Comparison of ENCODE assay signal across 8 mouse cellular contexts in the genomic region with DNA sequence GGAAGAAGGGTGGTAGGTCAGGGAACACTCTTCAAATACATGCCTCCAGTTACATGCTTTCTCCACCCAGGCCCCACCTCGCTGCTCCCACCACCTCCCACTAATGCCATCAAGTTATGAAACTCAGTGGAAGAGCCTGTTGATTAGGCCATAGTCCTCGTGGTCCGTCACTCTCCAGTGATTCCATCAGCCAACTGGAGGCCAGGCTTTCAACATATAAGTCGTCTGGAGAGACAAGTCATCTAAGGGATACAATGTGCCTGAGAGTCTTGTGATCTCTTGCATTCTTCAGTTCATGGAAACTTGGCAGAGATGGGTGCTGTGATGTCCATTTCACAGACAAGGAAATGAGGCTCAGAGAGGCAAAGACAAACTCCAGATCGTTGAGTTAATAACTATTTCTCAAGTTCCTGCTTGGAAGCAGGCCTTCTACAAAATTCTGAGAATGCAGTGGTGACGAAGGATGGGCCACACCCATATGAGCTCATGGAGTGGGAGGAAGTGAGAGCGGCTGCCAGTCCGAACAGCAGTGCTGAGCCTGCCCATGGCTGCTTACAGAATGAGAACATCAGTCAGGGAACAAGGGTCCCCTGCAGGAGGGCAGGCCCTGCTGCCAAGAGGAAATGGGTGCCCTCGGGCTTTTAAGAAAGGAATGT. TPM values are rescaled to one million over a fixed set of nuclear protein-coding genes. Genes with fewer than 3 reads are reported as not detected.
DNase-seq lines count a peak whose midpoint lies in the region; ATAC-seq and TF ChIP-seq lines count a peak whose summit lies in the region.
"Had no signal": no experiment of that assay in that cellular context is flagged by ENCODE, and none has a peak within 500 bp of the region (broad histone marks: within the 10 kb centered on the region; RNA-seq: fewer than 3 reads in every experiment).

No protein-coding gene starts in this region.

- no peak overlapping the region for H3K9ac ChIP-seq in lung, postnatal 0 days (replicated peaks; ENCODE audit: low read depth)
- no peak overlapping the region for H3K9ac ChIP-seq in stomach, embryonic 15.5 days
- H3K9ac ChIP-seq: neural tube, embryonic 12.5 days had no signal

- DNase-seq in 3134 (ENCODE audit: extremely low read depth, insufficient read length, low spot score) (peak; percentile 73), 3T3-L1 (ENCODE audit: low read depth, low spot score) (peak; percentile 95)
- peak; percentile 81 for DNase-seq in heart, postnatal 4 days
- DNase-seq in lung, postnatal 0 days (ENCODE audit: low spot score), result peak; percentile 96
- DNase-seq in midbrain, embryonic 10.5 days (ENCODE audit: low spot score), result no peak

- no peaks in the 10 kb centered on the region for H3K27me3 ChIP-seq in lung, postnatal 0 days (replicated peaks; ENCODE audit: insufficient read depth, low read length)
- H3K27me3 ChIP-seq in stomach, embryonic 15.5 days (replicated peaks), result no peaks in the 10 kb centered on the region
- H3K27me3 ChIP-seq in midbrain, embryonic 10.5 days (ENCODE audit: low read depth, poor library complexity, severe bottlenecking), result no peaks in the 10 kb centered on the region
- H3K27me3 ChIP-seq: neural tube, embryonic 12.5 days had no signal

- 0 out of 2 replicates have a peak overlapping the region, but pooled peaks have one; percentile 21 for H3K27ac ChIP-seq in cortical plate, adult 2 months (ENCODE audit: insufficient read depth, low read length)
- peak overlapping the region; percentile 44 for H3K27ac ChIP-seq in lung, postnatal 0 days (ENCODE audit: low read length)
- H3K27ac ChIP-seq in stomach, embryonic 15.5 days, result peak overlapping the region; percentile 44; the same call in 1 of the 2 replicates
- no peak overlapping the region for H3K27ac ChIP-seq in midbrain, embryonic 10.5 days (replicated peaks)
- H3K27ac ChIP-seq: neural tube, embryonic 12.5 days had no signal

- WGBS in lung, postnatal 0 days, result 21% methylated on average over 9 of the region's 9 CpGs
- WGBS in stomach, embryonic 15.5 days, result 49% methylated on average over 9 of the region's 9 CpGs
- 83% methylated on average over 9 of the region's 9 CpGs for WGBS in midbrain, embryonic 10.5 days

- no peak for TF ChIP-seq POLR2A in cortical plate, adult 2 months (IDR thresholded peaks at IDR 0.05; ENCODE audit: extremely low read depth, insufficient read depth, low read length)

- TF ChIP-seq CTCF in cortical plate, adult 2 months (IDR thresholded peaks at IDR 0.05; ENCODE audit: extremely low read depth, insufficient read depth, low read length), result no peak
- no peak for TF ChIP-seq CTCF in lung, postnatal 0 days (IDR thresholded peaks at IDR 0.05)

- ATAC-seq in lung, postnatal 0 days, result peak; percentile 97
- ATAC-seq in stomach, embryonic 15.5 days (ENCODE audit: insufficient read depth, low FRiP score, low read depth), result peak; percentile 77

- TF ChIP-seq EP300 in lung, postnatal 0 days (IDR thresholded peaks at IDR 0.05), result peak; percentile 97

- H3K4me1 ChIP-seq in cortical plate, adult 2 months (ENCODE audit: control insufficient read depth, insufficient read depth, low read length), result peaks cover 5% of the 10 kb centered on the region
- H3K4me1 ChIP-seq in lung, postnatal 0 days (ENCODE audit: insufficient read depth, low read depth, low read length), result peaks cover 4% of the 10 kb centered on the region; the same call in 1 of the 2 replicates
- peaks cover 3% of the 10 kb centered on the region; the same call in 1 of the 2 replicates for H3K4me1 ChIP-seq in stomach, embryonic 15.5 days
- H3K4me1 ChIP-seq in midbrain, embryonic 10.5 days, result no peaks in the 10 kb centered on the region
- H3K4me1 ChIP-seq: neural tube, embryonic 12.5 days had no signal

- H3K9me3 ChIP-seq in lung, postnatal 0 days (ENCODE audit: low read length), result no peaks in the 10 kb centered on the region
- H3K9me3 ChIP-seq in stomach, embryonic 15.5 days, result no peaks in the 10 kb centered on the region
- H3K9me3 ChIP-seq in midbrain, embryonic 10.5 days (replicated peaks), result no peaks in the 10 kb centered on the region
- H3K9me3 ChIP-seq: neural tube, embryonic 12.5 days had no signal

- no peaks in the 10 kb centered on the region for H3K36me3 ChIP-seq in lung, postnatal 0 days (ENCODE audit: insufficient read depth, low read length)
- no peaks in the 10 kb centered on the region for H3K36me3 ChIP-seq in stomach, embryonic 15.5 days
- peaks cover 15% of the 10 kb centered on the region for H3K36me3 ChIP-seq in midbrain, embryonic 10.5 days

- no peak overlapping the region for H3K4me3 ChIP-seq in cortical plate, adult 2 months (ENCODE audit: insufficient read depth, low read length)
- no peak overlapping the region for H3K4me3 ChIP-seq in lung, postnatal 0 days (ENCODE audit: low read depth, low read length)
- H3K4me3 ChIP-seq in stomach, embryonic 15.5 days (replicated peaks), result no peak overlapping the region
- H3K4me3 ChIP-seq in midbrain, embryonic 10.5 days, result no peak overlapping the region
- H3K4me3 ChIP-seq: neural tube, embryonic 12.5 days had no signal

- no peak overlapping the region for H3K4me2 ChIP-seq in lung, postnatal 0 days (replicated peaks; ENCODE audit: low read depth, low read length)
- H3K4me2 ChIP-seq in stomach, embryonic 15.5 days, result no peak overlapping the region
- H3K4me2 ChIP-seq: neural tube, embryonic 12.5 days had no signal

RNA-seq across cellular contexts. Expression of a gene that starts 40.6 kb away (rescaled TPM):
- 314 and 333 TPM in 2 replicates for polyA plus RNA-seq in cortical plate, adult 2 months (2012; rRNA removed)
- 10 to 100 TPM; 22.4 to 23.0 TPM for total RNA-seq in heart, postnatal 4 days (2021)
- 30.1 and 35.4 TPM in 2 replicates for polyA plus RNA-seq in lung, postnatal 0 days (2015; fragmentation: Nextera tagmentation; extraction: Ambion mirVana)
- 25.0 and 30.8 TPM in 2 replicates for polyA plus RNA-seq in stomach, embryonic 15.5 days (2015; fragmentation: Nextera tagmentation; extraction: Ambion mirVana)
- polyA plus RNA-seq in midbrain, embryonic 10.5 days (2016; fragmentation: Nextera tagmentation; extraction: Ambion mirVana), result 15.7 and 16.0 TPM in 2 replicates
